Mouse (Mus musculus) layer of hippocampus, postnatal 14 days (tissue): ENCODE data around the gene Ccnl2. TPM values are rescaled to one million over a fixed set of nuclear protein-coding genes. Genes with fewer than 3 reads are reported as not detected.

ENCODE experiments used
- DNase-seq, 2 experiments: peaks; one replicate each; pipeline ENCODE4 v3.0.0; 2021 to 2022; ENCODE audit warnings: low spot score in 2 of 2, mixed read lengths in 1 of 2
- total RNA-seq, 2 experiments: library from RNA; stranded (reverse); gene quantifications; 2 replicates each; pipeline ENCODE4 v1.2.3; 2021

Ccnl2 gene
- total RNA-seq, 2 experiments from 2014 or later = 77.7 to 89.3 TPM

DNA sequence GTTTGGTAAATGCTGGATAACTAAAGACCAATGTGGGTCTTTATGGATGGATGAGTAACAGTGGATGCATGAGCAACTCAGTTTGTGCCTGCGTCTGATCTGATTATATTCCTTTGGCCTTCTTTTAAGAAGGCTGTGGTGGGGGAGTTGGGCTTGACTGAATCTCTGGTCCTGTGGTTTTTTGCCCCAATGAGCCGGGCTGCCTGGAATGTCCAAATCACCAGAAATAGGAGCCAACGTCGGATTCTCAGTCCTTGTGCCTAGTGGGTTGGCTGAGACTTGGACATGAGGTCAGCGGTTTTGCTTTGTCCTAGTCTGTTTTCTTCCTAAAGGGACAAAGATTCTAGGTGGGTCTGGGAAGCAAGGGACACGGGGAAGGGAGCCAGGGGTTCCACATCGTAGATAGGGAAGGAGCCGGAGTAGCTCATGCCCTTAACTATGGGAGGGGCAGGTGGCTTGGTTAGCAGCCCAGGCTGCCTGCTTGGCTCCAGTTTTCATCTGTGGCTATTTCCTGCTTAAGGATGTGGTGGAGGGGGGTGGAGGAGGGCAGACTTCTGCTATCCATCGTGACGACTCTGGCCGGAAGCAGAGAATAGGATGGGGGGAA, 25.2 kb downstream of the Ccnl2 start:
- DNase-seq = no peak

DNA sequence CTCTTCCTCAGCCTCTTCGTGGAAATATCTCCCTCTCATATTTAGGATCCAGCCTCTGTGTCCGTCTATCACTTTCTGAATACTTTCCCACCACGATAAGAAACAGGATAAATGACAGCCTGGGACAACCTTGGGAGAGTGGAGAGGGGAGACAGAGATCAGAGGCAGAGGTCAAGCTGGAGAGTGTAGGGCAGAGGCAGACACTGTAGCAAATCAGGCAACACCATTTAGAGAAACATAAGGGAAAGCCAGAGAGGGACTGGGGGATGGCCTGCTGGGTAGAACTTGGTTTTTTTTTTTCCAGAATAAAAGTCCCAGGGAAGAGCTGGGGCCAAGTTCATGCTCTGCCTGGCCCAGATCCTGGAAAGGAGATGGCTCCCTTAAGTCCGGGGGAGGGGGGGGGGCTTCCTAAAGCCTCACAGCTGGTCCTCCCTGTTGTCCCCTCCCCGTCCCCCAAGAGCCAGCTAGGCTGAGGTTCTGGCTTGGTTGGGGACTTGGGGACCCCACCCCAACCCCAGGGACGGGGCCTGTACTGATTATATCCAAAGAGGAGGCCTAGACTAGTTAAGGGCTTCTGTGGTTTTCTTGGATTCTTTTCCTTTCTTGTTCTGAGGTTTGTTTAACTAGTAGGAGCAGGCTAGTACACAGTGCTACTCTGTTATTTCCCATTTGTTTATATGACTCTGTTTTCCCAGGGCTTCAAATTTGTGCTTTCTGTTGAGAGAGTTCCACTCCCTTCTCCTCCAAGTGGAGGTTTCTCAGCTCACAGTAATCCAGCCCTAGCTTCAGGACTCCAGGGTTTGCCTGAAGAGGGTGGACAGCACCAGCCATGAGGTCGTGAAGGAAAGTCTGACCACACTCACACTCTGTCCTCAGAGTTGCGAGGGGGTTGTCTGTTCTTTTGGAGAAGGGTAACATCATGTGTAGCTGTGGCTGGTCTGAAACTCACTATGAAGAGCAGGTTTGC, 26.2 kb downstream of the Ccnl2 start:
- DNase-seq = no peak

DNA sequence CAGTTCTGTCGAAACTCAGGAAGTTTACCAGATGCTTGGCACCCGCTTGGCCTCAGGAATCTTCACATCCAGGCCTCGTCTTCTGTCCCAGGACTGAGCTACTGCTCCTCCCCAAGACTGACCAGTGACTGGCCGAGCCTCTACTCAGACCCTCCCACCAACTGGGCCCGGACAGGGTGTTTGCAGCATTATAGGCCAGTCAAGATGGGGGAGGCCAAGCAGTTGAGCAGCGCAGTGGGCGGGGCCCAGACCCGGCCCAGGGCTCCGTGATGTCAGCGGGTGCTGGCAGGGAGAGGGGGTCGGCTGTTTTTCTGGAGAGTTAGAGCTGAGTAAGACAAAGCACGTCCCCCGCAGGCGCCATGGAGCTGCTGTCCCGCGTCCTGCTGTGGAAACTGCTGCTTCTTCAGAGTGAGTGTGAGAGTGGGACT, 27.2 kb downstream of the Ccnl2 start, which contains the start of gene Mxra8:
Gene Mxra8 (plus strand): TSS at position 198 of the 428 bp plus-strand sequence.
- peak in 1 of 2 experiments; percentile 39 for DNase-seq

DNA sequence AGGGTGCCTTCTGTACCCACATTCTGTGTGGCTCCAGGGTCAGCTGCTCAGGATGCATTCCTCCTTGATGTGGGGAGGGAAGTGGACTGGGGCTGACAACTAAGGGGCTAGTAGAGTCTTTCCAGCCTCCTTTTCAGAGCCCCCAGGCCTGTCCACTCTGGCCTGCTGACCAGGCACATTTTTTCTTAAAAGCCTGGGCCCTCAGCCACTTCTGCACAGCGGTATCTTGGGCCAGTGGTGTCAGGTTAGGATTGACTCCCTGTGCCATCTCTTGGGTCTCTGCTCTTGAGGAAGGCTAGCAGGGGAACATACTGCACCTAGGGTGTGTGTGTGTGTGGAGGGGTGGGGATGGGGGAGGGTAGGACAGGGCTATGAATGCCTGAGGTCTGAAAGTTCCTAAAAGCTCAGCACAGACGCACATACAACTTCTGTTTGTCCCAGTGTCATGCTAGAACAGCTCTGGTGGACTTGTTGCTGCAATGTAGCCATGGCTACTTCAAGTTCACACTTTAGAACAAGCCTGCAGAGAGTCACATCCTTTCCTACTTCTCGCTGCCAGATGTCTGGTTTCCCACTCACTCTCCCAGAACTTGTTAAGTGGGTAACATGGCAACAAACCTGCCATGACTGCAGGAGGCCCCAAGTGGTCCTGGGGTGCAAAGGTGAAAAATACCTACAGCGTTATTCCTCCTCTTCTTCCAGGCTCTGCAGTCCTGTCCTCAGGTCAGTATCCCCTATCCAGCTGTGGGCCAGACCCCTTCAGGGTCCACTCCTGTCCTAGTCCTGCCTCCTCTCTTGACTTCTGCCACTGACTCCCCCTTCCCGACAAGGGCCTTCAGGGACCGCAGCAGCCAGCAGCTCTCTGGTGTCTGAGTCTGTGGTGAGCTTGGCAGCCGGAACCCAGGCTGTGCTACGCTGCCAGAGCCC, 28.1 kb downstream of the Ccnl2 start:
- no peak for DNase-seq

DNA sequence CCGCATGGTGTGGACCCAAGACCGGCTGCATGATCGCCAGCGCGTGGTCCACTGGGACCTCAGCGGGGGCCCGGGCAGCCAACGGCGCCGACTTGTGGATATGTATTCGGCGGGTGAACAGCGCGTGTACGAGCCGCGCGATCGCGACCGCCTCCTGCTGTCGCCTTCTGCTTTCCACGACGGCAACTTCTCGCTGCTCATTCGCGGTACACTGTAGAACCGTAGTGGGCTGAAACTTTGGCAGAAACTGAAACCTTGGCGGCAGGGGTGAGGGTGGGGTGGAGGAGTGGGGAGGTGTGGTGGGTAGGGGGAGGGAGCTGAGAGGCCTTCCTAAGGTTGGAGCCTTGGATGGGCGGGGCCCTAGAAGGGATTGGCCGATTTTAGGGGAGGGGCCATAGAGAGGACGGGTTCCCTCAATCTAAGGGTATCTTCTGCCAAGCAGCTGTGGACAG, 28.7 kb downstream of the Ccnl2 start:
- DNase-seq = no peak

DNA sequence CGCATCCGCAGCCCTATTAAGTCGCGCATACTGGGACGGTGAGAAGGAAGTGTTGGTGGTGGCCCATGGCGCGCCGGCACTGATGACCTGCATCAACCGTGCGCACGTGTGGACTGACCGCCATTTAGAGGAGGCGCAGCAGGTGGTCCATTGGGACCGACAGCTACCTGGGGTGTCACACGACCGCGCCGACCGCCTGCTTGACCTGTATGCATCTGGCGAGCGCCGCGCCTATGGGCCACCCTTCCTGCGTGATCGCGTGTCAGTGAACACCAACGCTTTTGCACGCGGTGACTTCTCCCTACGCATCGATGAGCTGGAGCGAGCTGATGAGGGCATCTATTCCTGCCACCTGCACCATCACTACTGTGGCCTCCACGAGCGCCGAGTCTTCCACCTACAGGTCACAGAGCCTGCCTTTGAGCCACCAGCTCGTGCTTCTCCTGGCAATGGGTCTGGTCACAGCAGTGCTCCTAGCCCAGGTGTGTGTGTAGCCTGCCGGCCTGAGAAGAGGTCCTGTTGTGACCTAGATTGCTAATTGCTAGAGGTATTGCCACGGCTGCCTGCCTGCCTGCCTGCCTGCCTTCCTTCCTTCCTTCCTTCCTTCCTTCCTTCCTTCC, 29.5 kb downstream of the Ccnl2 start:
- no peak for DNase-seq

DNA sequence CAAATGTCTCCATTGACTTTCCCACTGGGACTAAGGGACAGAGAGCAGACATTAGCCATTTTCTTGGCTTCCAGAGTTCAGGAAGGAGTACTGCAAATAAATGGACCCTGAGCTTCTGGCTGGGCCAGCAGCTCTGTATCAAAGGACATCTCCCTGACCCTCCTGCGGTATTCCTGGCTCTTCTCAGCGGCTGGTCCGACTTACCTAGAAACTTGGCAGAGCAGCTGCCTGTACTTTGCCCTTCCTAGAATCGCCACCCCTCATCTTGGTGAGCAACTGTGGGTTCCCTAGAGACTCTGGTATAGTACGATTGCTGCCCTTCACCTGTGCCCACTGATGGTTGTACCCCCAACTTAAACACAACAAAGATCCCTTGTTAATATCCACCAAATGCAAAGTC, 30.9 kb downstream of the Ccnl2 start:
- no peak for DNase-seq

DNA sequence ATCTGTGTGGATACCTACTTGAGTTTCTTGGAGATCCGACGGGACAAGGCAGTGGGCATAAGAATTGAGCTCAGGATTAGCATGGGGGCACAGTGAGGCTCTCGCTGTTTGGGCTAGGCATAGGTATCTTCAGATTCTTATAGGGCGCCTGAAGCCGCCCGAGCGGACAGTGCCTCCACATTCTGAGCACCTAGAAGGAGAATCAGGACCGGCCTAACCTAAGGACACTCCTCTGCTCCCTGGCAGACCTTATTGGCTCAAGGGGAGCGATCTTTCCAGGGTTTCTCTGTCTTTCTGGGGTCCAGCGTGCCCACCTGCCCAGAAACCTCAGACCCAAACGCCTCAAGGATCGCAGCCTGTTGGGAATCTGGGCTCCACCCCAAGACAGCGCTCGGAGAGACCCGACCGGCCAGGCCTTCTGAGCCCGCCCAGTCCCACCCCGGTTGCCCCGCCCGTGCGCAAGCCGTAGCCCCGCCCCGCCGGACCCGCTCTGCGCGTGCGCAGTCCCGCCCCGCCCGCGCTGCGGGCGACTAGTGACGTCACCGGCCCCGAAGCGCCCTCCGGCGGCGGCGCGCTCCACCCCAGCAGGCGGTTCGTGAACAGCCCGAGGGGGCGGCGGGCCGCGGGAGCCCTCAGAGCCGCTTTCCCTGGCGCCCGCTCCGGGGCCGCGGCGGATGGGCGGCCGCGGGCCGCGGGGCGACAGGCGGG, 34.7 kb downstream of the Ccnl2 start, which contains the start of gene Dvl1:
Gene Dvl1 (plus strand): TSS at position 532 of the 708 bp plus-strand sequence.
- DNase-seq = peak; percentile 94 to 95

DNA sequence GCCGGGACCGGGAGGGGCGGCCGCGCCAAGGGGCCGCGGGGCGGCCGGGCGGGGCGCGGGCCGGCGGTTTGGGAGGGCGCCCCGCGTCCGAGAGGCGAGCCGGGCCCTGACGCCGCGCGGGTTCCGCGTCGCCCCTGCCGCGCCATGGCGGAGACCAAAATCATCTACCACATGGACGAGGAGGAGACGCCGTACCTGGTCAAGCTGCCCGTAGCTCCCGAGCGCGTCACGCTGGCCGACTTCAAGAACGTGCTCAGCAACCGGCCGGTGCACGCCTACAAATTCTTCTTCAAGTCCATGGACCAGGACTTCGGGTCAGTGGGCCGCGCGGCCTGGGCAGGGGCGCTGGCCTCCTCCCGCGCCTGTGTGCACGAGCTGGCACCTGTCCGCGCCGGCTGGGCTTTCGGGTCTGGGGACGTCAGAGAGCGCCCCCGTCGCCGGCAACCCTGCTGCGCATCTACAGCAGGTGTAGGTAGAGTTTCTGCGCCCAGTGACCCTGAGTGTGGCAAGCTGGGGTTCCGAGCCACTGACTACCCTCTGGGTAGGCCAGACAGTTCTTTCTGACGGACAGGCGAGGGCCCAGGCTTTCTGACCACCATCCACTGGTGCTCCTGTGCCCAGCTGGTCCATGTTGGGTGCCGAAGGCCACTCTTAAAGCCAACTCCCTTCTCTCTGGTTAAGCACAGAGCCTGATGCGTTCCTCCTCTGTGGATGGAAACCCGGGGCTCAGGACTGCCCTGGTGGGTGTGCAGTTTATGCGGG, 35.5 kb downstream of the Ccnl2 start:
- no peak for DNase-seq

DNA sequence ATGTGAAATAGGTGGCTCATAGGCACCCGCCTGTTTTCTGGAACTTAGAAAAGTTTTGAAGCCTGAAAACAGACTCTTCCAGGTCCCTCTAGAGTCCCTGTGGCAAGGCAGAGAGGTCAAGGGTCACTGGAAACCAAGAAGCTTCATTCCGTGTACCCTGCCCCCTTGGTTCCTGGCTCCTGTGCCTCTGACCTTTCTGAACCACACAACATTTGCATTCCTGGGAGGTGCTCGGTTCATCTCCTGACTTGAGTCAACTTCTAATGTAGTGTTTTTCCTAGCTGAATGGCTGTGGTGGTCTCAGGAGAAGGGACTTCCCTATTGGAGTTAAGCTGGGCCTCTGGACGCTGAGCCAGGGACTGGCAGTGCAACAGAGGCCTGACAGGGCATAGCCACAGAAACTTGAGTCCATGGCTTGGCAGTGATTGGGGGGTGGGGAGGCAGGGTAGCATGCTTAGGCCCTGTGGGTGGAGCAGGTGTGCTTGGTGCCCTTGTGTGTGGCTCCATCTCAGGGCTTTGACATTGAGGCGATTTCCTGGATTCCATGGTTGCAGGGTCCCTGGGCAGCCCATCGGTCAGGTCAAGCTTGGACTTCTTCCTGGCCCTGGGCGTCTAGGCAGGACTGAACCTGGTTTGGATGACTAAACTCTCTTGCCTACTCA, 36.3 kb downstream of the Ccnl2 start:
- DNase-seq = no peak

DNA sequence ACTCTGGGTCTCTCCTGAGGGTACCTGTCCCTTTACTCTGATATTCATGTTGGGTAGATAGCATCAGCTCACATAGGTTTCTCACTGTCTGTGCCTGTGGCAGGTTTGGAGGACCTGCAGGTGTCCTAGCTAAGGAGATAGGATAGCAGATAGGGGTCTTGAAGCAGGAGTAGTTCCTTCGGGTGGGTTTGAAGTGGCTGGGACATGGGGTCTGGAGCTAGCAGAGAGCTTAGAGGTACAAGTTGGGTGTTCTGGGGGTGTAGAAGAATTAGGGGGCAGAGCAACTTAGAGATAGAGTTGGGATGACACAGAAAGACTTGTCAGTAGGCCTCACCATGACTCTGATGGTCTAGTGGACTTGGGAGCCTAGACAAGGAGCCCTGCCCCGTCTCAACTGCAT, 37.1 kb downstream of the Ccnl2 start:
- no peak for DNase-seq

DNA sequence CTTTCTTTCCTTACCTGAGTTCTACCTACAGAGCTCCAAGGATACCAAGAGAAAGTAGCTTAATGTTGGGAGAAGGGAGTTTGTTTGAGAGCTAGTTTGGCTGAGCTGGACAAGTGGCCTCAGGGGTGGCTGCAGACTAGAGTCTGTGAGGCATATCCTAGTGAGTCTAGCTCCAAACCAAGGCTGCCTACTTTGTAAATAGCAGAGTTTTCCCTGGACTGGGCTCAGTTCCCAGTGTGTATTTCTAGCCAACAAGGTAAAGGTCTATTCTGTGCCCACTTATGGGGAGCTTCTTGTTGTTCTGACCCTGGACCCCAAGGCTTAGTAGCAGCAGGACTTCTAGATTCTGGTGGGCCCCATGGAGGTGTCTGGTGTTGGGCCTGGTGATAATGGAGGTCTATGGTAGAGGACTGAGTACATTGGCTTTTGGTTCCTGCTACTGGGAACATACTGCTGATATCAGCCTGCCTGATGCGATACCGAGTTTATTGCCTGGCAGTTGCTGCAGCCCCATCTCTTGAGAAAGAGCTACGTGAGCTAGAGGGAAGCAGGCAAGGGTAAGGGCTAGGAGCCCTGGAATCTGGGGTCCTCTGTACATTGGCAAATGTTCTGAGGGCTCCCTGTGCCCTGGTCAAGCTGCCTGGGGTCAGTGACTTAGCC, 37.6 kb downstream of the Ccnl2 start:
- DNase-seq = no peak

DNA sequence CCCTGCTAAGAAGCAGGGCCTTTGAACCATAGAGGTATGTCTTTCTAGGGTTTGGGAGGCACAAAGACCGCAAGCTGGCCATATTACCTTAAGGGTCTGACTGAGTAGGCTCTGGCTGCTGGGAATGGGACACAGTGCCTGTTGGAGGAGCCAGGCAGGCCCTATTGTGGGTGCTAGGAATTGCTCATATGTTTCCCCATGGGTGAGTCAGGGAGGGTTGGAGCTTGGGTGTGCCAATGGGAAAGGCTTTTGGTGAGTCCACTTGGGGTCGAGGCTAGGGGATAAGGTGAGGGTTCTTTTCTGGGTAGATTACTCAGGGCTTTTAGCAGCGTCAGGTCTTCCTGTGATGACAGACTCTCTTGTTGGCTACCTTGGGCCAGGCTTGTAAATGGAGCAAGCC, 39.1 kb downstream of the Ccnl2 start:
- no peak for DNase-seq

DNA sequence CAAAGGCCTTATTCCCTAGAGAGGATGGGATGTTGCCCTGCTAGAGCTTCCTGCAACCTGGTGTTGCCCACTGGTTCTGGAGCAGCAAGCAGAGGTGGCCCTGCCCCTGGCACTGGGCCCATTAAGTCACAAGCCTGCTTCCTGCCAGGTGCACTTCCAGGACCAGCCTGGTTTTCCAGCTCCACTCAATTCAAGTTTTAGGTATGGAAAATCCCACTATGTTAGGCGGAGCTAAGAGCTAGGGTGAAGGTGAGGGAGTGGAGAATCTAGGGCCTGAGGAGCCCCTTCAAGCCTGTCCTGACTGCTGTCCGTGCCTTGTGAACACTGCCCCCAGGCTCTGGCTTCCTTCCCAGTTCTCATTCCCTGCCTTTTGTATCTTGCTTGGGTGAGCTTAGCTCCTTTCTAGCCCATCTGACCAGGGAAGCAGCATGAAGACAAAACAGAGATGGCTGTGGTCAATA, 39.7 kb downstream of the Ccnl2 start:
- DNase-seq = no peak

DNA sequence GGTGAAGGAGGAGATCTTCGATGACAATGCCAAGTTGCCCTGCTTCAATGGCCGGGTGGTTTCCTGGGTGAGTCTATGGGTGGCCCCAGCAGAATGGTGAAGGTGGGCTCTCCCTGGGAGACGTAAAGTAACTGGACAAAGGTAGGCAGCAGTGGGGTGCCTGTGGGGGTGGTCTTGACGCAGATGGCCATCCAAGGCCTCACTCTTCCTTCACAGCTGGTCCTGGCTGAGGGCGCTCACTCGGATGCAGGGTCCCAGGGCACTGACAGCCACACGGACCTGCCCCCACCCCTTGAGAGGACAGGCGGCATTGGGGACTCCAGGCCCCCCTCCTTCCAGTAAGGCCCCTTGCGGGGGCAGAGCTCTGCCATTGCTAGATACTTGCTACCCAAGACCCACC, 41.1 kb downstream of the Ccnl2 start:
- DNase-seq = no peak

DNA sequence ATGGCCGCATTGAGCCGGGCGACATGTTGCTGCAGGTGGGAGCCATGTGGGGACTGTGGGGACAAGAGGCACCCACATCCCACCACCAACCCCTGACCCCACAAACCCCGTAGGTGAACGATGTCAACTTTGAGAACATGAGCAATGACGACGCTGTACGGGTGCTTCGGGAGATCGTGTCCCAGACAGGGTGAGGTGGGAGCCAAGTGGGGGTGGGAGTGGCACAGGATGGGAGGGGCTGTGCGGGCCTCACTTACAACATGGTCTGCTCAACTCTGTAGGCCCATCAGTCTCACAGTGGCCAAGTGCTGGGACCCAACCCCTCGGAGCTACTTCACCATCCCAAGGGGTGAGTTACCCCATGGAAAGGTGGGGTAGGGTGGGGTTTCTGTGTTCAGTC, 42.7 kb downstream of the Ccnl2 start:
- no peak for DNase-seq

DNA sequence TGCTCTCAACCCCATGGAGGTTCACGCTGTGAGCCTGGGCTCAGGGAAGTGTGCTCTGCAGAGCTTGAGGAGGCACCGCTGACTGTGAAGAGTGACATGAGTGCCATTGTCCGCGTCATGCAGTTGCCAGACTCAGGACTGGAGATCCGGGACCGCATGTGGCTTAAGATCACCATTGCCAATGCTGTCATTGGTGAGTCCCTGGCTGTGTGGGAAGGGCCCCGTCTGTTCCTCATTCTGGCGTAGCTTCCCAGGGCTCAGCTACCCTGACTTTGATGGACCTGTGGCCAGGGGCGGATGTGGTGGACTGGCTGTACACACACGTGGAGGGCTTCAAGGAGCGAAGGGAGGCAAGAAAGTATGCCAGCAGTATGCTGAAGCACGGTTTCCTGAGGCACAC, 43.8 kb downstream of the Ccnl2 start:
- no peak for DNase-seq

DNA sequence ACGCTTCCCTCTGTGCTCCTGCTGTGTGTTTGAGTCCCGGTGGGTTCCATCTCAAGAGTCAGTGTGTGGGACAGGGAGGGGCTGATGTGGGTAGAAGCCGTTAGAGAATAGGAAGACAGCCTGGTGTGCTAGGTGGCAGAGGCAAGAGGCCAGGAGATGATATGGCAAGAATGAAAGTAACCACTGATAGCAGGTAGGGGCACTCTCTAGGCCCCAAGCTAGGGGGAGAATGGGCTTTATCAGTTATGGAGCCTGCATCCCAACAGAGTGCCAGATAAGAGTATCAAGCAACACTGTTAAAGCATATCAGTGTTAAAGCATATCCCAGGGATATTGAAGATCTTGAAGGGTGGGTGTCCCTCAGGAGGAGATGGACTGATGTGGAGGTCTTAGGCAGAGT, 44.6 kb downstream of the Ccnl2 start:
- DNase-seq = no peak
